Mouse (Mus musculus) intestine, postnatal 0 days (tissue): Measurements from ENCODE around the gene Cables2. TPM values are rescaled to one million over a fixed set of nuclear protein-coding genes. Genes with fewer than 3 reads are reported as not detected.

Experiments used
- ATAC-seq: fragments of 200-750 bp; cut with Nextera tagmentation; 2 replicates; pipeline ENCODE4 v1.8.0; 2017; ENCODE audit warnings: mild to moderate bottlenecking, moderate TSS enrichment, moderate library complexity
- H3K27ac ChIP-seq: fragments of 300-500 bp; sonication (generic); 2 replicates; pipeline ENCODE4 v1.5.1; 2014; ENCODE audit warnings: mild to moderate bottlenecking, low read depth, low read length, moderate library complexity
- H3K27me3 ChIP-seq: fragments of 300-500 bp; sonication (generic); replicated peaks from 2 replicates; pipeline ENCODE4 v1.6.1; 2014; ENCODE audit warnings: low read length, mixed read lengths; ENCODE audit not compliant: control insufficient read depth, insufficient read depth
- H3K36me3 ChIP-seq: fragments of 300-500 bp; sonication (generic); 2 replicates; pipeline ENCODE4 v1.6.1; 2014; ENCODE audit warnings: mild to moderate bottlenecking, moderate library complexity; ENCODE audit not compliant: control insufficient read depth, insufficient read depth
- H3K4me1 ChIP-seq: fragments of 300-500 bp; sonication (generic); replicated peaks from 2 replicates; pipeline ENCODE4 v1.6.1; 2014; ENCODE audit warnings: antibody characterized with exemption, low read length, mixed read lengths; ENCODE audit not compliant: control insufficient read depth, insufficient read depth
- H3K4me2 ChIP-seq: fragments of 300-500 bp; sonication (generic); replicated peaks from 2 replicates; pipeline ENCODE4 v1.6.1; 2014; ENCODE audit warnings: low read depth, mild to moderate bottlenecking, moderate library complexity
- H3K4me3 ChIP-seq: fragments of 300-500 bp; sonication (generic); 2 replicates; pipeline ENCODE4 v1.5.1; 2014; ENCODE audit warnings: low read depth, low read length
- H3K9ac ChIP-seq: fragments of 300-500 bp; sonication (generic); 2 replicates; pipeline ENCODE4 v1.6.1; 2014; ENCODE audit warnings: mild to moderate bottlenecking, low read depth, low read length
- H3K9me3 ChIP-seq: fragments of 300-500 bp; sonication (generic); 2 replicates; pipeline ENCODE4 v1.6.1; 2016; ENCODE audit warnings: mixed run types; ENCODE audit not compliant: control insufficient read depth
- CTCF ChIP-seq: sonication (generic); IDR thresholded peaks from 2 replicates; pipeline ENCODE4 v1.5.1; 2016; ENCODE audit warnings: low read depth, mild to moderate bottlenecking, control low read depth, antibody characterized with exemption, moderate library complexity
- WGBS: fragments of 180-500 bp; shearing (Covaris S2); extraction: QIAGEN DNeasy Blood & Tissue Kit; methylation state at CpG from one replicate; pipeline ENCODE4 v1.1.7; 2014; 5-methylcytosine and 5-hydroxymethylcytosine counted together
- polyA plus RNA-seq: library from polyadenylated mRNA; unstranded; fragments of >200 nt; fragmentation: Nextera tagmentation; extraction: Ambion mirVana; gene quantifications from 2 replicates; pipeline ENCODE4 v1.2.1, GENCODE M21; 2015

The Cables2 gene
- polyA plus RNA-seq, 1 experiment from 2014 or later: 8.2 TPM

- Histone ChIP-seq H3K4me3 (no peak overlapping the region), H3K4me2 (no peak overlapping the region), H3K4me1 (0 out of 2 replicates have a peak, but pooled peaks cover 2% of the 10 kb centered on the region), H3K36me3 (no peaks in the 10 kb centered on the region), H3K27me3 (no peaks in the 10 kb centered on the region), H3K9me3 (no peaks in the 10 kb centered on the region), H3K9ac (no peak overlapping the region), H3K27ac (peak overlapping the region; percentile 7; the same call in 1 of the 2 replicates)
- 77% methylated on average over 7 of the region's 7 CpGs for WGBS
- no peak for ATAC-seq
- TF ChIP-seq CTCF: no peak
Observed at GRCm38 (mm10) chr2:180233101-180233904, 40.0 kb downstream of the Cables2 start.

DNA sequence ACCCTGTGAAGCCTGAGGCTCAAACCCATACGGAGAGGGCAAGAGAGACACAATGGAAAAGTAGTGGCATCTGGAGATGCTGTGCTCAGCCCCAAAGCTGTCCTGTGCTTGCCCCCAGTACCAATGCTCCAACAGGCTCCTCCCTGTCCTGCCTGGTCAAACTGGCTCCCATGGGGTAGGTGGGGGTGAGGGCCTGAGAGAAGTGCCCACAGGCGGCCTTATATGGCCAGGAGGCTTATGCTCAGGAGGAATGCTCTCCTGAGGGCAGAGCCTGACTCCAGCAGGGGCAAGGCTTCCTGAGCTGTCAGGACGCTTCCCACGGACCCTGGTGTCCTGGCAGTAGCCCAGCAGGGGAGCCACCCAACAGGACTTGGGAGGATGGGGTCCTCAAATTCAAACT is 42.8 kb downstream of the Cables2 start:
- H3K27me3 ChIP-seq: no peaks in the 10 kb centered on the region
- H3K4me3 ChIP-seq: no peak overlapping the region
- H3K9ac ChIP-seq: no peak overlapping the region
- WGBS: 66% methylated on average over 4 of the region's 4 CpGs
- TF ChIP-seq CTCF: no peak
- no peak overlapping the region for H3K27ac ChIP-seq
- no peak for ATAC-seq
- 0 out of 2 replicates have a peak, but pooled peaks cover 13% of the 10 kb centered on the region for H3K4me1 ChIP-seq
- no peaks in the 10 kb centered on the region for H3K9me3 ChIP-seq
- H3K36me3 ChIP-seq: no peaks in the 10 kb centered on the region
- H3K4me2 ChIP-seq: no peak overlapping the region

- Histone ChIP-seq H3K4me2 (no peak overlapping the region), H3K27me3 (peaks cover 4% of the 10 kb centered on the region; the same call in 1 of the 2 replicates), H3K4me1 (0 out of 2 replicates have a peak, but pooled peaks cover 13% of the 10 kb centered on the region), H3K36me3 (no peaks in the 10 kb centered on the region), H3K9ac (no peak overlapping the region), H3K4me3 (no peak overlapping the region), H3K27ac (0 out of 2 replicates have a peak overlapping the region, but pooled peaks have one; percentile 35), H3K9me3 (no peaks in the 10 kb centered on the region)
- 71% methylated on average over 3 of the region's 3 CpGs for WGBS
- no peak for ATAC-seq
- no peak for TF ChIP-seq CTCF
Observed at GRCm38 (mm10) chr2:180229129-180229528, 44.2 kb downstream of the Cables2 start.

GRCm38 (mm10) chr2:180228592-180228991 is 44.7 kb downstream of the Cables2 start:
- Histone ChIP-seq H3K4me1 (0 out of 2 replicates have a peak, but pooled peaks cover 13% of the 10 kb centered on the region), H3K36me3 (no peaks in the 10 kb centered on the region), H3K4me2 (no peak overlapping the region), H3K4me3 (no peak overlapping the region), H3K27me3 (peaks cover 4% of the 10 kb centered on the region; the same call in 1 of the 2 replicates), H3K9ac (no peak overlapping the region), H3K9me3 (no peaks in the 10 kb centered on the region), H3K27ac (peak overlapping the region; percentile 35; the same call in 1 of the 2 replicates)
- WGBS: 50% methylated on average over 7 of the region's 7 CpGs
- TF ChIP-seq CTCF: peak; percentile 35
- no peak for ATAC-seq

DNA sequence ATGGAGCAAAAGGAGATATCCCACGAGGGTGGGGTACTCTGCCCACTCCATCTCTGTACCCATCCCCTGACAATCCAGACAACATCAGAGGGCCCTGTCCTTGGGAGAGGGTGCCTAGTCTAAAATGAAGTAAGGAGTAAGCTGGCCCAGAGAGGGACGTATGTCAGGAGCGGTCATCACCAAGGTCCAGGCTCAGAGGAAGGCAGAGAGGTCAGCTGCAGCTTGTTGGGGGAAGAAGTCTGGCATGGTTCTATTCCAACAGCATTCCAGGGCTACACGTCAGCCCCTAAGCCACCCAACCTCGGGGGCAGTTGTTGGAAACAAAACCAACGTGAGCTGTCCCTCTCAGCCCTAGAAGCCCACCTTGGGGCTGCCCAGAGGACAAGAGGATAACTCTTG is 45.2 kb downstream of the Cables2 start:
- H3K9me3 ChIP-seq: no peaks in the 10 kb centered on the region
- H3K27ac ChIP-seq: peak overlapping the region; percentile 35
- no peak overlapping the region for H3K9ac ChIP-seq
- TF ChIP-seq CTCF: no peak
- no peaks in the 10 kb centered on the region for H3K36me3 ChIP-seq
- no peak overlapping the region for H3K4me3 ChIP-seq
- H3K4me1 ChIP-seq: 0 out of 2 replicates have a peak, but pooled peaks cover 13% of the 10 kb centered on the region
- WGBS: 54% methylated on average over 6 of the region's 6 CpGs
- peak overlapping the region; percentile 66; the same call in 1 of the 2 replicates for H3K4me2 ChIP-seq
- peaks cover 4% of the 10 kb centered on the region; the same call in 1 of the 2 replicates for H3K27me3 ChIP-seq
- 0 out of 2 replicates have a peak, but pooled peaks have one; percentile 1 for ATAC-seq

GRCm38 (mm10) chr2:180227262-180228059 is 45.8 kb downstream of the Cables2 start:
- 4% methylated on average over 21 of the region's 21 CpGs for WGBS

More at GRCm38 (mm10) chr2:180227262-180228059, 45.8 kb downstream of the Cables2 start:
- Histone ChIP-seq H3K36me3 (no peaks in the 10 kb centered on the region), H3K27me3 (peaks cover 4% of the 10 kb centered on the region; the same call in 1 of the 2 replicates), H3K9ac (no peak overlapping the region), H3K9me3 (no peaks in the 10 kb centered on the region), H3K4me3 (peak overlapping the region; percentile 25), H3K27ac (peak overlapping the region; percentile 35; the same call in 1 of the 2 replicates), H3K4me2 (peak overlapping the region; percentile 66), H3K4me1 (0 out of 2 replicates have a peak, but pooled peaks cover 13% of the 10 kb centered on the region)
- ATAC-seq: peak; percentile 50
- TF ChIP-seq CTCF: peak; percentile 87
